Mouse (Mus musculus): ENCODE measurements around the gene Ctcf. TPM values are rescaled to one million over a fixed set of nuclear protein-coding genes. Genes with fewer than 3 reads are reported as not detected.

The Ctcf gene
- 13.3 and 16.7 TPM in 2 replicates for polyA plus RNA-seq (2012; rRNA removed)

- TF ChIP-seq CTCF (conservative IDR thresholded peaks at IDR 0.05; ENCODE audit: insufficient read depth, insufficient read length, low read depth, low read length) (peak; percentile 31), POLR2A (IDR thresholded peaks at IDR 0.05; ENCODE audit: low read depth, low read length) (no peak)
- H3K27ac ChIP-seq (ENCODE audit: insufficient read depth, low read depth, low read length), result peak within 1 kb of the TSS; percentile 96
- H3K27me3 ChIP-seq (replicated peaks; ENCODE audit: control insufficient read depth, insufficient read depth, low read length), result no peaks in the 10 kb centered on the region
- DNase-seq, result peak; percentile 94
- WGBS, result under 1% methylated on average over 119 of the region's 126 CpGs
- H3K4me1 ChIP-seq (ENCODE audit: control insufficient read depth, insufficient read depth, low read length), result peaks cover 7% of the 10 kb centered on the region; the same call in 1 of the 2 replicates
- no peaks in the 10 kb centered on the region for H3K36me3 ChIP-seq (ENCODE audit: control insufficient read depth, insufficient read depth, low read length)
- H3K4me3 ChIP-seq (ENCODE audit: insufficient read depth, low read depth, low read length), result peak within 1 kb of the TSS; percentile 88
Observed at GRCm38 (mm10) chr8:105636018-105636962, at the start of gene Ctcf. Gene Ctcf (plus strand): TSS chr8:105636568.

- Histone ChIP-seq H3K36me3 (ENCODE audit: control insufficient read depth, insufficient read depth, low read length) (no peaks in the 10 kb centered on the region), H3K4me1 (ENCODE audit: control insufficient read depth, insufficient read depth, low read length) (peaks cover 11% of the 10 kb centered on the region; the same call in 1 of the 2 replicates), H3K4me3 (ENCODE audit: insufficient read depth, low read depth, low read length) (no peak overlapping the region), H3K27me3 (replicated peaks; ENCODE audit: control insufficient read depth, insufficient read depth, low read length) (no peaks in the 10 kb centered on the region), H3K27ac (ENCODE audit: insufficient read depth, low read depth, low read length) (no peak overlapping the region)
- TF ChIP-seq POLR2A (IDR thresholded peaks at IDR 0.05; ENCODE audit: low read depth, low read length), result no peak
- TF ChIP-seq CTCF (conservative IDR thresholded peaks at IDR 0.05; ENCODE audit: insufficient read depth, insufficient read length, low read depth, low read length), result no peak
- 79% methylated on average over 2 of the region's 2 CpGs for WGBS
- no peak for DNase-seq
Observed at GRCm38 (mm10) chr8:105592431-105592830, 43.9 kb upstream of the Ctcf start.

GRCm38 (mm10) chr8:105593859-105594258, 42.5 kb upstream of the Ctcf start:
- TF ChIP-seq CTCF (conservative IDR thresholded peaks at IDR 0.05; ENCODE audit: insufficient read depth, insufficient read length, low read depth, low read length) (no peak), POLR2A (IDR thresholded peaks at IDR 0.05; ENCODE audit: low read depth, low read length) (no peak)
- WGBS, result 15% methylated on average over 15 of the region's 15 CpGs
- H3K4me3 ChIP-seq (ENCODE audit: insufficient read depth, low read depth, low read length), result peak overlapping the region; percentile 49
- peak overlapping the region; percentile 93 for H3K27ac ChIP-seq (ENCODE audit: insufficient read depth, low read depth, low read length)
- H3K27me3 ChIP-seq (replicated peaks; ENCODE audit: control insufficient read depth, insufficient read depth, low read length), result no peaks in the 10 kb centered on the region
- no peaks in the 10 kb centered on the region for H3K36me3 ChIP-seq (ENCODE audit: control insufficient read depth, insufficient read depth, low read length)
- peak; percentile 65 for DNase-seq
- peaks cover 11% of the 10 kb centered on the region; the same call in 1 of the 2 replicates for H3K4me1 ChIP-seq (ENCODE audit: control insufficient read depth, insufficient read depth, low read length)

- 34% methylated on average over 18 of the region's 18 CpGs for WGBS
- no peaks in the 10 kb centered on the region for H3K36me3 ChIP-seq (ENCODE audit: control insufficient read depth, insufficient read depth, low read length)
- DNase-seq, result peak; percentile 83
- peak overlapping the region; percentile 93 for H3K27ac ChIP-seq (ENCODE audit: insufficient read depth, low read depth, low read length)
- H3K4me3 ChIP-seq (ENCODE audit: insufficient read depth, low read depth, low read length), result peak overlapping the region; percentile 49
- H3K4me1 ChIP-seq (ENCODE audit: control insufficient read depth, insufficient read depth, low read length), result peaks cover 11% of the 10 kb centered on the region; the same call in 1 of the 2 replicates
- H3K27me3 ChIP-seq (replicated peaks; ENCODE audit: control insufficient read depth, insufficient read depth, low read length), result no peaks in the 10 kb centered on the region
- TF ChIP-seq POLR2A (IDR thresholded peaks at IDR 0.05; ENCODE audit: low read depth, low read length) (no peak), CTCF (conservative IDR thresholded peaks at IDR 0.05; ENCODE audit: insufficient read depth, insufficient read length, low read depth, low read length) (no peak)
Observed at GRCm38 (mm10) chr8:105594451-105595242, 41.7 kb upstream of the Ctcf start.

- peak; percentile 88 for TF ChIP-seq CTCF (conservative IDR thresholded peaks at IDR 0.05; ENCODE audit: insufficient read depth, insufficient read length, low read depth, low read length)
- no peak for TF ChIP-seq POLR2A (IDR thresholded peaks at IDR 0.05; ENCODE audit: low read depth, low read length)
- Histone ChIP-seq H3K27me3 (replicated peaks; ENCODE audit: control insufficient read depth, insufficient read depth, low read length) (no peaks in the 10 kb centered on the region), H3K4me3 (ENCODE audit: insufficient read depth, low read depth, low read length) (peak overlapping the region; percentile 23), H3K27ac (ENCODE audit: insufficient read depth, low read depth, low read length) (peak overlapping the region; percentile 93), H3K4me1 (ENCODE audit: control insufficient read depth, insufficient read depth, low read length) (peaks cover 11% of the 10 kb centered on the region; the same call in 1 of the 2 replicates), H3K36me3 (ENCODE audit: control insufficient read depth, insufficient read depth, low read length) (no peaks in the 10 kb centered on the region)
- peak; percentile 93 for DNase-seq
- 5% methylated on average over 14 of the region's 14 CpGs for WGBS
Observed at GRCm38 (mm10) chr8:105596362-105597034, 39.9 kb upstream of the Ctcf start.

GRCm38 (mm10) chr8:105598777-105599176, 37.6 kb upstream of the Ctcf start:
- no peaks in the 10 kb centered on the region for H3K27me3 ChIP-seq (replicated peaks; ENCODE audit: control insufficient read depth, insufficient read depth, low read length)
- H3K36me3 ChIP-seq (ENCODE audit: control insufficient read depth, insufficient read depth, low read length), result no peaks in the 10 kb centered on the region
- DNase-seq, result no peak
- no peak overlapping the region for H3K27ac ChIP-seq (ENCODE audit: insufficient read depth, low read depth, low read length)
- H3K4me3 ChIP-seq (ENCODE audit: insufficient read depth, low read depth, low read length), result no peak overlapping the region
- TF ChIP-seq CTCF (conservative IDR thresholded peaks at IDR 0.05; ENCODE audit: insufficient read depth, insufficient read length, low read depth, low read length), result no peak
- TF ChIP-seq POLR2A (IDR thresholded peaks at IDR 0.05; ENCODE audit: low read depth, low read length), result no peak
- 83% methylated on average over 6 of the region's 6 CpGs for WGBS
- H3K4me1 ChIP-seq (ENCODE audit: control insufficient read depth, insufficient read depth, low read length), result peaks cover 11% of the 10 kb centered on the region; the same call in 1 of the 2 replicates
